Mouse (Mus musculus) heart, adult 2 months (tissue): ENCODE measurements at regions not wholly inside any gene's neighbourhood (a gene's known extent, or its start where the extent isn't known, plus 50 kb on each side); places are given as distances from the start of the nearest gene placed in this dataset.

Experiments
- CTCF ChIP-seq: fragments of 200-600 bp; IDR thresholded peaks from 2 replicates; pipeline ENCODE4 v1.8.1; 2022; ENCODE audit warnings: antibody characterized with exemption, mild to moderate bottlenecking, moderate library complexity
- EP300 ChIP-seq: fragments of 200-500 bp; IDR thresholded peaks from 2 replicates; pipeline ENCODE4 v1.6.1; 2011; ENCODE audit warnings: low read depth, low read length, control low read depth; ENCODE audit not compliant: insufficient read depth

- TF ChIP-seq EP300 (no peak), CTCF (no peak)
Measured at GRCm38 (mm10) chr8:90496658-90497163, 148.6 kb upstream of the Tox3 start.
